Mouse (Mus musculus): ENCODE measurements at regions not wholly inside any gene's neighbourhood (a gene's known extent, or its start where the extent isn't known, plus 50 kb on each side); places are given as distances from the start of the nearest gene placed in this dataset.

DNA sequence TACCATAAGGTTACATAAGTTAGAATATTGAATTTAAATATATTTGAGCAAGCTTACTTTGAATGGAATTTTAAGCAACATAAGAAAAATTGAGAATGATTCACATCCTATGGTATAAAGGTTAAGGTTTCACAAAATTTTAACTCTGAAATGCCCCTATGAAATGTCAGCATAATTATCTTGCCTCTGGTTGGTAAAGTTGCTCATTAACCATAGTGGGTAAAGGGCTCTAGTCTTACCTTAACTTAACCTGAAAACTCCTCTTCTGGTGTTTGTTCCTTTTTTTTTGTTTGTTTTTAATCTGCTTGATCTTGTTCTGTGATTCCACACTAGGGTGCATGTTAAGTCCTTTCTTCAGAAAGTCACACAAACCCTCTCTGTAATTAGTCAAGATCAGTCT, 218.5 kb upstream of the Mpdz start:
- no peaks in the 10 kb centered on the region for H3K4me1 ChIP-seq (replicated peaks; ENCODE audit: control insufficient read depth, insufficient read depth, low read length)
- H3K36me3 ChIP-seq (ENCODE audit: control insufficient read depth, insufficient read depth), result no peaks in the 10 kb centered on the region
- H3K27me3 ChIP-seq (replicated peaks; ENCODE audit: control insufficient read depth, insufficient read depth, low read length), result no peaks in the 10 kb centered on the region
- no peak overlapping the region for H3K27ac ChIP-seq (ENCODE audit: low read length)
- no peak overlapping the region for H3K4me2 ChIP-seq (ENCODE audit: low read length)
- peaks cover 4% of the 10 kb centered on the region; the same call in 1 of the 2 replicates for H3K9me3 ChIP-seq (ENCODE audit: control insufficient read depth, low read length)
- no peak for ATAC-seq
- no peak overlapping the region for H3K9ac ChIP-seq (replicated peaks; ENCODE audit: low read depth, low read length)
- no peak overlapping the region for H3K4me3 ChIP-seq (replicated peaks; ENCODE audit: low read length)

DNA sequence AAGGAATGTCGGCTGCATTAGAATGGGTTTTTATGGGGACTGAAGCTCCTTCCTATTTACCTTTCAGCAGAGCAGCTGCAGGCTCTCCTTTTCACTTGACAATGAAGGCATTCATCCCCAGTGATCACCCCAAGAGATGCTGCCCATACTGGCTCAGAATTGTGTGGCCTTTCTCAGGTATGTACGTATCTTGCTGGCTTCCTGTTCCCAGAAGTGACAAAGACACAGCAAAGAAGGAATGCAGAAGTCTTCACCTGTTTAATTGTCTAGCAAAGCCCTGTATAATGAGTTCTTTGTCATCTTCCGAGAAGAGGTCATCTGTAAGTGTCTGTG, 185.8 kb upstream of the Mpdz start:
- 73% methylated on average over 3 of the region's 3 CpGs for WGBS
- H3K27ac ChIP-seq (ENCODE audit: low read length), result no peak overlapping the region
- ATAC-seq, result no peak
- H3K4me2 ChIP-seq (ENCODE audit: low read length), result no peak overlapping the region
- H3K4me3 ChIP-seq (replicated peaks; ENCODE audit: low read length), result no peak overlapping the region
- 0 out of 2 replicates have a peak, but pooled peaks cover 4% of the 10 kb centered on the region for H3K4me1 ChIP-seq (replicated peaks; ENCODE audit: control insufficient read depth, insufficient read depth, low read length)
- H3K27me3 ChIP-seq (replicated peaks; ENCODE audit: control insufficient read depth, insufficient read depth, low read length), result no peaks in the 10 kb centered on the region
- no peak overlapping the region for H3K9ac ChIP-seq (replicated peaks; ENCODE audit: low read depth, low read length)
- H3K36me3 ChIP-seq (ENCODE audit: control insufficient read depth, insufficient read depth), result no peaks in the 10 kb centered on the region
- H3K9me3 ChIP-seq (ENCODE audit: control insufficient read depth, low read length), result no peaks in the 10 kb centered on the region

DNA sequence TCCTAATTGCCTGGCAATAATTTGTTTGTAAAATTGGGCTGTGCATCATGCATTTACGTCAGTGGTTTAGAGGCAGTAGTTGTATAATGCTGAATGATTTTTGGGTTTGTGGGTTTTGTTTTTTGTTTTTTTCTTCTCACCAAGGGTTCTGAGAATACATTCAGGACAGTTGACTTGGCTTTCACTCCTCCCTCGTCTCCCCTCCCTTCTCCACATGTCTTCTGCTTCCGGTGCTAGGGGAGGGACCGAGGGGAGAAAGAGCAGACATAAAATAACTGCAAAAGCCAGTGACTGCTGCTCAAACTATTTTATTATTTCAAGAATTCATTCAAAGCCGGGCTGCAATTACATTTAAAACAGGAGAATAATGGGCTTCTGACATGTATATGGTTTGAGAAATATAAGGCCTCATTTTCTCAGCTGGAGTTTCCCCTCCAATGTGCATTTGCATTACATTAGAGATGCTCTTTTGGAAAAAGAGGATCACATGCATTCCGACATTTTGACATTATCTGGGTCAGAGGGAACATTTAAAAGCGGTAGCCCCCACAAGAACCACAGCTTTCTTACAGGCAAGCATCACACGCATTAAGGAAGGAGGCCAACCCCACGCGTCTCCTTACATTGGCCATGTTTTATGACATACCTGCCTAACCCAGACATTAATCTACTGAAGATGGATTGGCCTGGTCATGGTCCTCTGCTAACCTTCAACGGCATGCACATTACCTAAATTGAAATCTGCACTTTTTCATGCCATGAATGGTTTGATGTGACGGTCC, 185.3 kb upstream of the Mpdz start:
- no peak overlapping the region for H3K27ac ChIP-seq (ENCODE audit: low read length)
- H3K36me3 ChIP-seq (ENCODE audit: control insufficient read depth, insufficient read depth), result no peaks in the 10 kb centered on the region
- no peak overlapping the region for H3K9ac ChIP-seq (replicated peaks; ENCODE audit: low read depth, low read length)
- no peak overlapping the region for H3K4me2 ChIP-seq (ENCODE audit: low read length)
- H3K27me3 ChIP-seq (replicated peaks; ENCODE audit: control insufficient read depth, insufficient read depth, low read length), result no peaks in the 10 kb centered on the region
- no peak overlapping the region for H3K4me3 ChIP-seq (replicated peaks; ENCODE audit: low read length)
- ATAC-seq, result no peak
- 72% methylated on average over 12 of the region's 12 CpGs for WGBS
- H3K4me1 ChIP-seq (replicated peaks; ENCODE audit: control insufficient read depth, insufficient read depth, low read length), result 0 out of 2 replicates have a peak, but pooled peaks cover 4% of the 10 kb centered on the region
- H3K9me3 ChIP-seq (ENCODE audit: control insufficient read depth, low read length), result no peaks in the 10 kb centered on the region

DNA sequence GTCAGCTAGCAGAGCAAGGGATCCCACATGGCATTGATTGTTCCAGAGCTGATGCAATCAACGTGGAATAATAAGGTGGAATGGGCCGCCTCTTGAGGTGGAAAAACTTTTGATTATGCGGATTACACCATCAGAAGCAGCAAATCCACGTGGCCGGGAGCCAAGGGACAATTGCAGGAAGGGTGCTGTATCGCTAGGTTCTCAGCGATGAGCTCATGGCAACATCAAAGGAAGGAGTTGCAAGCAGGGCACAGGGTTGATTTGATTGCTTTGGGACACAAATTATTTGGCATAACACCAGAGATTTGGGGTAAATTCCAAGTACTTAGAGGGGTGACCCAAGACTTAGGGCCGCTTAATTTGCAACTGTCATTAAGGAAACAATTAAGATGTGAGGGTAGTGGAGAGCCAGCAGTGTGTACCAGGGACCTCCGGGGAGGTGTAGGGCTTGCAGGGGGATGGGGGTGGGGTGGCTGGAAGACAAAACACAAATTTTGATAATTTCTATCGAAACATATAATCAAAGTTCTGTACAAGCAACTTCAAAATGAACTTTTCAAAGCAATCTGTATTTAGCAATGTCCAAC, 182.8 kb upstream of the Mpdz start:
- Histone ChIP-seq H3K27ac (ENCODE audit: low read length) (no peak overlapping the region), H3K36me3 (ENCODE audit: control insufficient read depth, insufficient read depth) (no peaks in the 10 kb centered on the region), H3K27me3 (replicated peaks; ENCODE audit: control insufficient read depth, insufficient read depth, low read length) (no peaks in the 10 kb centered on the region), H3K4me3 (replicated peaks; ENCODE audit: low read length) (no peak overlapping the region), H3K4me2 (ENCODE audit: low read length) (no peak overlapping the region), H3K9ac (replicated peaks; ENCODE audit: low read depth, low read length) (no peak overlapping the region), H3K4me1 (replicated peaks; ENCODE audit: control insufficient read depth, insufficient read depth, low read length) (0 out of 2 replicates have a peak, but pooled peaks cover 4% of the 10 kb centered on the region), H3K9me3 (ENCODE audit: control insufficient read depth, low read length) (no peaks in the 10 kb centered on the region)
- ATAC-seq, result peak; percentile 50; the same call in 1 of the 2 replicates
- WGBS, result 21% methylated on average over 10 of the region's 10 CpGs

DNA sequence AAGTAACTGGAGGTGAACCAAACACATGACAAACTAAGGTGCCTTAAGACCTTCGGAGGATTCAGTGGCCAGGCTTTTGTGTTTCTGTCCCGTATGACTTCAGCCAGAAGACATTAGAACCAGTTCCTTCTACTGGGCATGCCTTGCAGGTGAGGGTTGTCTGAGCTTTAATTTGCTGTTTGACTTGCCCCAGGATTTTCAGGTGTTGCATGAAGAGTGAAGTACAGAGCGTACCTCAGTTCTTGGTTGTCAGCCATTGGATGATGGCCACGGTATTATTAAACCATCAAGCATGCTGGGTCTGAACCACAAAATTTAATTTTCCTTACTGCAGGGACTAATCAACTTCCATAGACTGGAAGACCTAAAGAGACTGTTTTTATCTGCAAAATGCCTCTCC, 181.5 kb upstream of the Mpdz start:
- no peaks in the 10 kb centered on the region for H3K9me3 ChIP-seq (ENCODE audit: control insufficient read depth, low read length)
- WGBS, result 97% methylated on average over 4 of the region's 4 CpGs
- no peak overlapping the region for H3K9ac ChIP-seq (replicated peaks; ENCODE audit: low read depth, low read length)
- no peak for ATAC-seq
- H3K36me3 ChIP-seq (ENCODE audit: control insufficient read depth, insufficient read depth), result no peaks in the 10 kb centered on the region
- 0 out of 2 replicates have a peak, but pooled peaks cover 4% of the 10 kb centered on the region for H3K4me1 ChIP-seq (replicated peaks; ENCODE audit: control insufficient read depth, insufficient read depth, low read length)
- no peak overlapping the region for H3K4me3 ChIP-seq (replicated peaks; ENCODE audit: low read length)
- H3K4me2 ChIP-seq (ENCODE audit: low read length), result no peak overlapping the region
- no peaks in the 10 kb centered on the region for H3K27me3 ChIP-seq (replicated peaks; ENCODE audit: control insufficient read depth, insufficient read depth, low read length)
- no peak overlapping the region for H3K27ac ChIP-seq (ENCODE audit: low read length)

DNA sequence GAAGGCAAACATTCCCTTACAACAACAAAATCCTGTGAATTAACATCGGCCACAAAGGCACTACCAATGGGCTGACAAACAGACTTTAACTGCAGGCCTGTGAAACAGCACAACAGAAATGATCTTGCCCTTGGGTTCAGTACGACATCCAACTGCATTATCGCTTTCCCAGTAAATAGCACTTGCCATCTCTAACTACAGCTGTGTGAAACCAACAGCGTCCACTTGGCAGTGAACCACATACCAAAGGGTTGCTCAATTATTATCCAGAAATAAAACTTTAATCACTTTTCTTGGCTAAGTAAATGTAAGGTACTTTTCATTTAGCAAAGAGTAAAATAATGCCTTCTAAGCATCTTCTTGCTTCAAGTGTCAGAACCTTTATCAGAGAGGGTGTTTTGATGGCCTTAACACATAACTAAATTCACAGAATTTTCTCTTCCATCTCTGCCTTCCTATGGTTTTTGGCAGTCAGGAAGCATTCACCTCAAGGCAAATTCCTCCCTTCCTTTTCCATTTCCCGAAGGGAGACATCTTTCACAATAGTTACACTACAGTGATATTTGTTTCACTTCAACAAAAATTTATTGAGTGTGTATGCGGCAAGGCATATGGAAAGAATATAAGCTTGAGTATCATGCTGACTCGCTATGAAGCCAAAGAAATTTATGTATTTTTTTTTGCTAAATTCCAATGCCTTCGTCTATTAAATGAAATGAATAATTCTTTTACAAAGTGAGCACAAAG, 178.9 kb upstream of the Mpdz start:
- Histone ChIP-seq H3K27ac (ENCODE audit: low read length) (no peak overlapping the region), H3K9me3 (ENCODE audit: control insufficient read depth, low read length) (no peaks in the 10 kb centered on the region), H3K36me3 (ENCODE audit: control insufficient read depth, insufficient read depth) (no peaks in the 10 kb centered on the region), H3K4me3 (replicated peaks; ENCODE audit: low read length) (no peak overlapping the region), H3K4me2 (ENCODE audit: low read length) (no peak overlapping the region), H3K27me3 (replicated peaks; ENCODE audit: control insufficient read depth, insufficient read depth, low read length) (no peaks in the 10 kb centered on the region), H3K4me1 (replicated peaks; ENCODE audit: control insufficient read depth, insufficient read depth, low read length) (0 out of 2 replicates have a peak, but pooled peaks cover 4% of the 10 kb centered on the region), H3K9ac (replicated peaks; ENCODE audit: low read depth, low read length) (no peak overlapping the region)
- WGBS, result 85% methylated on average over 8 of the region's 8 CpGs
- ATAC-seq, result no peak

DNA sequence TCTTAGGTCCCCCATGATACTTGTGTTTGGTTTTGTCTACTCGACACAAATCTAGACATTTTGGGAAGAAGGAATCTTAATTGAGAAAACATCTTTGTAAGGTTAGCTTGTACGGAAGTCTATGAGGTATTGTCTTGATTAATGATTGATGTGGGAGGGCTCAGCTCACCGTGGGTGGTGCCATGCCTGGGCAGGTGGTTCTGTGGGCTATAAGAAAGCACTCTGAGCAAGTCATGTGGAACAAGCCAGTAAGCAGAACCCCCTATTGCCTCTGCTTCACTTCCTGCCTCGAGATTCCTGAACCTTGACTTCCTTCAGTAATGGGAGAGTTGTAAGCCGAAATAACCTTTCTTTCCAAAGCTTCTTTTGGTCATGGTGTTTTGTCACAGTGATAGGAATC, 174.6 kb upstream of the Mpdz start:
- no peak overlapping the region for H3K4me2 ChIP-seq (ENCODE audit: low read length)
- H3K9me3 ChIP-seq (ENCODE audit: control insufficient read depth, low read length), result no peaks in the 10 kb centered on the region
- no peaks in the 10 kb centered on the region for H3K4me1 ChIP-seq (replicated peaks; ENCODE audit: control insufficient read depth, insufficient read depth, low read length)
- H3K9ac ChIP-seq (replicated peaks; ENCODE audit: low read depth, low read length), result no peak overlapping the region
- WGBS, result 44% methylated on average over 5 of the region's 5 CpGs
- no peaks in the 10 kb centered on the region for H3K36me3 ChIP-seq (ENCODE audit: control insufficient read depth, insufficient read depth)
- ATAC-seq, result no peak
- H3K4me3 ChIP-seq (replicated peaks; ENCODE audit: low read length), result no peak overlapping the region
- H3K27me3 ChIP-seq (replicated peaks; ENCODE audit: control insufficient read depth, insufficient read depth, low read length), result no peaks in the 10 kb centered on the region
- no peak overlapping the region for H3K27ac ChIP-seq (ENCODE audit: low read length)

DNA sequence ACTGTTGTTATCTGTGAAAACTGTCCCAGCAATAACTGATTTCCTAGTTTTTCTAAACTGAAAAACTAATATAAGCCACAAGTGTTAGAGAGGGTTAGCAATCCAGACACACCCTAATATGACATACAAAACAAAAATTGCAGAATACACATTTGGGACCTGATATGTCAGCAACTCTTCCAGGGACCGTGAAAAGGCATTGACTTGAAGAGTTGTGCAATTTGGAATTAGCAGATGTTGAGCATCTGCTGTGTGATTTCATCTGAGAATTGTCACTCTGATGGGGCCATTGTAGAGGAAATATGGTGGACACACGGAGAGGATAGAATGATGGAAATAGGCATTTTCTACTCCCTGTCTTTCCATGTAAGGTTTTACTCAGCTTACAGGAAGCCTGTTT, 168.6 kb upstream of the Mpdz start:
- Histone ChIP-seq H3K9ac (replicated peaks; ENCODE audit: low read depth, low read length) (no peak overlapping the region), H3K4me1 (replicated peaks; ENCODE audit: control insufficient read depth, insufficient read depth, low read length) (no peaks in the 10 kb centered on the region), H3K4me3 (replicated peaks; ENCODE audit: low read length) (no peak overlapping the region), H3K9me3 (ENCODE audit: control insufficient read depth, low read length) (no peaks in the 10 kb centered on the region), H3K27me3 (replicated peaks; ENCODE audit: control insufficient read depth, insufficient read depth, low read length) (no peaks in the 10 kb centered on the region), H3K27ac (ENCODE audit: low read length) (no peak overlapping the region), H3K4me2 (ENCODE audit: low read length) (no peak overlapping the region), H3K36me3 (ENCODE audit: control insufficient read depth, insufficient read depth) (no peaks in the 10 kb centered on the region)
- ATAC-seq, result no peak
- WGBS, result 89% methylated on average over 2 of the region's 2 CpGs

DNA sequence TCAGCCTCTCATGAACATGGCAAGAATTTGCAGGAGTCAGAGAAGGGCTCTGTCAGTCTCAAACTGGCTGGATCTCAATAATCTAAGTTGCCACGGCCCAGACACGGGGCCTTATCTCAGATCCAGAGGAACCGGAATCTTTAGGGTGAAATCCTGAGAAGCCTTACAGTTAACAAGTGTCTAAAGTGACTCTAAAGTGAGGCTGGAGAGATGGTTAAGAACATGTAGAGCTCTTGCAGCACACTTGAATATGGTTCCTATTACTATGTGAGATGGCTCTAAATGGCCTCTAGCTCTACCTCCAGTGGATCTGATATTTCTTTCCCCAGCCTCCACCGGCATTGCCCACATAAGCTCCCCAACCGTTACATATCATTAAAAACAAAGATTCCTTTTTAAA, 157.8 kb upstream of the Mpdz start:
- no peaks in the 10 kb centered on the region for H3K27me3 ChIP-seq (replicated peaks; ENCODE audit: control insufficient read depth, insufficient read depth, low read length)
- no peak overlapping the region for H3K4me3 ChIP-seq (replicated peaks; ENCODE audit: low read length)
- no peaks in the 10 kb centered on the region for H3K36me3 ChIP-seq (ENCODE audit: control insufficient read depth, insufficient read depth)
- no peaks in the 10 kb centered on the region for H3K9me3 ChIP-seq (ENCODE audit: control insufficient read depth, low read length)
- H3K4me2 ChIP-seq (ENCODE audit: low read length), result no peak overlapping the region
- H3K9ac ChIP-seq (replicated peaks; ENCODE audit: low read depth, low read length), result no peak overlapping the region
- WGBS, result 98% methylated on average over 5 of the region's 5 CpGs
- no peaks in the 10 kb centered on the region for H3K4me1 ChIP-seq (replicated peaks; ENCODE audit: control insufficient read depth, insufficient read depth, low read length)
- H3K27ac ChIP-seq (ENCODE audit: low read length), result no peak overlapping the region
- ATAC-seq, result no peak
